Mouse (Mus musculus) stomach, postnatal 0 days (tissue): Measurements from ENCODE around the gene Ccdc194. TPM values are rescaled to one million over a fixed set of nuclear protein-coding genes. Genes with fewer than 3 reads are reported as not detected.

ENCODE experiments used
- ATAC-seq: fragments of 200-750 bp; cut with Nextera tagmentation; 2 replicates; pipeline ENCODE4 v1.8.0; 2017; ENCODE audit not compliant: low FRiP score, low TSS enrichment
- DNase-seq: peaks from one replicate; pipeline ENCODE4 v3.0.0-alpha.2; 2016; ENCODE audit warnings: low spot score
- H3K27ac ChIP-seq: fragments of 300-500 bp; sonication (generic); replicated peaks from 2 replicates; pipeline ENCODE4 v1.5.1; 2014; ENCODE audit warnings: mild to moderate bottlenecking, control low read depth
- H3K27me3 ChIP-seq: fragments of 300-500 bp; sonication (generic); 2 replicates; pipeline ENCODE4 v1.6.1; 2014; ENCODE audit warnings: low read length; ENCODE audit not compliant: control insufficient read depth, insufficient read depth
- H3K36me3 ChIP-seq: fragments of 300-500 bp; sonication (generic); 2 replicates; pipeline ENCODE4 v1.6.1; 2014; ENCODE audit warnings: low read length, mixed read lengths; ENCODE audit not compliant: control insufficient read depth, insufficient read depth
- H3K4me1 ChIP-seq: fragments of 300-500 bp; sonication (generic); replicated peaks from 2 replicates; pipeline ENCODE4 v1.6.1; 2014; ENCODE audit warnings: antibody characterized with exemption; ENCODE audit not compliant: control insufficient read depth, insufficient read depth
- H3K4me2 ChIP-seq: fragments of 300-500 bp; sonication (generic); replicated peaks from 2 replicates; pipeline ENCODE4 v1.6.1; 2014; ENCODE audit warnings: low read depth, mild to moderate bottlenecking, control low read depth, moderate library complexity
- H3K4me3 ChIP-seq: fragments of 300-500 bp; sonication (generic); 2 replicates; pipeline ENCODE4 v1.5.1; 2014; ENCODE audit warnings: low read depth, low read length, control low read depth
- H3K9ac ChIP-seq: fragments of 300-500 bp; sonication (generic); 2 replicates; pipeline ENCODE4 v1.6.1; 2014; ENCODE audit warnings: mild to moderate bottlenecking, low read length, control low read depth, mixed read lengths
- H3K9me3 ChIP-seq: fragments of 300-500 bp; sonication (generic); 2 replicates; pipeline ENCODE4 v1.6.1; 2016; ENCODE audit warnings: low read length; ENCODE audit not compliant: control insufficient read depth
- CTCF ChIP-seq: IDR thresholded peaks from 2 replicates; pipeline ENCODE4 v1.5.1; 2016; ENCODE audit warnings: antibody characterized with exemption, low read depth, mild to moderate bottlenecking, moderate library complexity
- EP300 ChIP-seq: optimal IDR thresholded peaks from 2 replicates; pipeline ENCODE3; 2016; ENCODE audit warnings: antibody characterized with exemption
- WGBS: fragments of 180-500 bp; shearing (Covaris S2); extraction: QIAGEN DNeasy Blood & Tissue Kit; methylation state at CpG from one replicate; pipeline ENCODE4 v1.1.7; 2014; 5-methylcytosine and 5-hydroxymethylcytosine counted together
- polyA plus RNA-seq: library from polyadenylated mRNA; unstranded; fragments of >200 nt; fragmentation: Nextera tagmentation; extraction: Ambion mirVana; gene quantifications from 2 replicates; pipeline ENCODE4 v1.2.1, GENCODE M21; 2015

Gene Ccdc194
- polyA plus RNA-seq, 1 experiment from 2014 or later = 0.29 TPM

- H3K4me1 ChIP-seq = no peaks in the 10 kb centered on the region; the same call in 1 of the 2 replicates
- peaks cover 4% of the 10 kb centered on the region for H3K36me3 ChIP-seq
- H3K4me2 ChIP-seq = no peak overlapping the region
- TF ChIP-seq CTCF = no peak
- no peak for TF ChIP-seq EP300
- DNase-seq = no peak
- no peak overlapping the region for H3K4me3 ChIP-seq
- no peaks in the 10 kb centered on the region for H3K27me3 ChIP-seq
- WGBS = 95% methylated on average over 17 of the region's 17 CpGs
- H3K27ac ChIP-seq = no peak overlapping the region
- no peaks in the 10 kb centered on the region for H3K9me3 ChIP-seq
- no peak for ATAC-seq
- H3K9ac ChIP-seq = no peak overlapping the region
Observed at GRCm38 (mm10) chr8:71471861-71472260, 53.6 kb downstream of the Ccdc194 start.

GRCm38 (mm10) chr8:71470913-71471255, 54.6 kb downstream of the Ccdc194 start:
- WGBS = 60% methylated on average over 5 of the region's 5 CpGs
- no peak for DNase-seq
- Histone ChIP-seq H3K27me3 (no peaks in the 10 kb centered on the region), H3K9me3 (no peaks in the 10 kb centered on the region), H3K9ac (no peak overlapping the region), H3K4me1 (no peaks in the 10 kb centered on the region; the same call in 1 of the 2 replicates), H3K4me3 (no peak overlapping the region), H3K27ac (no peak overlapping the region), H3K4me2 (no peak overlapping the region), H3K36me3 (peaks cover 4% of the 10 kb centered on the region)
- ATAC-seq = no peak
- TF ChIP-seq EP300 (no peak), CTCF (no peak)

- TF ChIP-seq EP300 (no peak), CTCF (no peak)
- ATAC-seq (no peak), DNase-seq (no peak)
- Histone ChIP-seq H3K27me3 (no peaks in the 10 kb centered on the region), H3K36me3 (peaks cover 4% of the 10 kb centered on the region), H3K9ac (peak overlapping the region; percentile 83), H3K4me1 (peaks cover 5% of the 10 kb centered on the region), H3K27ac (no peak overlapping the region), H3K9me3 (no peaks in the 10 kb centered on the region), H3K4me2 (peak overlapping the region; percentile 92), H3K4me3 (peak overlapping the region; percentile 77)
- WGBS = 77% methylated on average over 3 of the region's 3 CpGs
Observed at GRCm38 (mm10) chr8:71470146-71470912, 55.2 kb downstream of the Ccdc194 start.

Other genes with a start within 250 kb of the Ccdc194 start
- gene Use1, start 158.9 kb downstream of the Ccdc194 start, polyA plus RNA-seq = 97.1 and 107 TPM in 2 replicates
- 8.2 and 9.1 TPM in 2 replicates for gene Ocel1, start 154.4 kb downstream of the Ccdc194 start, polyA plus RNA-seq
- 47.0 and 56.1 TPM in 2 replicates for gene Nr2f6, start 143.8 kb downstream of the Ccdc194 start, polyA plus RNA-seq
- gene Ushbp1, start 129.9 kb downstream of the Ccdc194 start, polyA plus RNA-seq = 4.1 and 4.5 TPM in 2 replicates
- gene Babam1, start 128.8 kb downstream of the Ccdc194 start, polyA plus RNA-seq = 54.7 and 61.7 TPM in 2 replicates
- gene Ankle1, start 119.7 kb downstream of the Ccdc194 start, polyA plus RNA-seq = 5.0 and 6.4 TPM in 2 replicates
- 22.1 and 23.5 TPM in 2 replicates for gene Abhd8, start 62.1 kb downstream of the Ccdc194 start, polyA plus RNA-seq
- 127 and 137 TPM in 2 replicates for gene Mrpl34, start 60.8 kb downstream of the Ccdc194 start, polyA plus RNA-seq
- gene Dda1, start 56.5 kb downstream of the Ccdc194 start, polyA plus RNA-seq = 72.5 and 74.5 TPM in 2 replicates
- gene Ano8, start 39.7 kb downstream of the Ccdc194 start, polyA plus RNA-seq = 0.68 and 1.1 TPM in 2 replicates
- gene Gtpbp3, start 37.6 kb downstream of the Ccdc194 start, polyA plus RNA-seq = 7.2 and 8.2 TPM in 2 replicates
- gene Plvap, start 14.0 kb downstream of the Ccdc194 start, polyA plus RNA-seq = 56.3 and 60.9 TPM in 2 replicates
- 32.8 and 34.2 TPM in 2 replicates for gene Bst2, start 11.7 kb upstream of the Ccdc194 start, polyA plus RNA-seq
- 103 TPM in 2 replicates for gene Mvb12a, start 17.2 kb upstream of the Ccdc194 start, polyA plus RNA-seq
- gene Tmem221, start 33.2 kb upstream of the Ccdc194 start, polyA plus RNA-seq = 1.0 and 1.4 TPM in 2 replicates
- gene Nxnl1, start 40.9 kb upstream of the Ccdc194 start, polyA plus RNA-seq = 0.04 and 0.05 TPM in 2 replicates
- 26.5 and 27.4 TPM in 2 replicates for gene Slc27a1, start 43.2 kb upstream of the Ccdc194 start, polyA plus RNA-seq
- gene Pgls, start 66.5 kb upstream of the Ccdc194 start, polyA plus RNA-seq = 221 and 223 TPM in 2 replicates
- gene Fam129c, start 71.9 kb upstream of the Ccdc194 start, polyA plus RNA-seq = 0.99 and 1.4 TPM in 2 replicates
- 40.3 and 41.1 TPM in 2 replicates for gene Colgalt1, start 85.3 kb upstream of the Ccdc194 start, polyA plus RNA-seq
- 0.46 and 0.52 TPM in 2 replicates for gene Unc13a, start 146.0 kb upstream of the Ccdc194 start, polyA plus RNA-seq
- gene Jak3, start 150.6 kb upstream of the Ccdc194 start, polyA plus RNA-seq = 4.6 and 5.4 TPM in 2 replicates
- 1.9 and 2.6 TPM in 2 replicates for gene Insl3, start 163.5 kb upstream of the Ccdc194 start, polyA plus RNA-seq
- 35.9 and 36.9 TPM in 2 replicates for gene B3gnt3, start 176.1 kb upstream of the Ccdc194 start, polyA plus RNA-seq
- gene Fcho1, start 200.0 kb upstream of the Ccdc194 start, polyA plus RNA-seq = 4.8 and 5.9 TPM in 2 replicates